Mouse (Mus musculus): ENCODE measurements around the gene Frmpd4. TPM values are rescaled to one million over a fixed set of nuclear protein-coding genes. Genes with fewer than 3 reads are reported as not detected.

Frmpd4 gene
- total RNA-seq, 2 experiments from 2014 or later, result 0.05 TPM

DNA sequence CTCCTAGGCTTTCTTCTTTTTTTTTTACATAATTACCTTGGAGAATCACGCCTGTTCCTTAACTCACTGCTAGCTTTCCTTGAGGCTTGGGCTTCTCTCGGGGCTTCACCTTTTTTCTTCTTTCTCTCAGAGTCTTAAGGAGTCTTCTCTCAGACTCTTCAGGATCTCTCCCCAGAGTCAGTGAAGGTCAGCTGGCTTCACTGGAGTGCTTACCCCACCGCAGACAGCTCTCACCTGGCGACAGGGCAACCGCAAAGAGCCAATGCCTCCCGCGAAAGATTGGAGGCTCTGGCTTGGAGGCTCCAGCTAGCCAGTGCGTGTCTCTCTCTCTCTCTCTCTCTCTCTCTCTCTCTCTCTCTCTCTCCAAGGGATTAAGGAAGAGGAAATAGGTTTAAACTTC, 453.0 kb downstream of the Frmpd4 start:
- no peak for DNase-seq

DNA sequence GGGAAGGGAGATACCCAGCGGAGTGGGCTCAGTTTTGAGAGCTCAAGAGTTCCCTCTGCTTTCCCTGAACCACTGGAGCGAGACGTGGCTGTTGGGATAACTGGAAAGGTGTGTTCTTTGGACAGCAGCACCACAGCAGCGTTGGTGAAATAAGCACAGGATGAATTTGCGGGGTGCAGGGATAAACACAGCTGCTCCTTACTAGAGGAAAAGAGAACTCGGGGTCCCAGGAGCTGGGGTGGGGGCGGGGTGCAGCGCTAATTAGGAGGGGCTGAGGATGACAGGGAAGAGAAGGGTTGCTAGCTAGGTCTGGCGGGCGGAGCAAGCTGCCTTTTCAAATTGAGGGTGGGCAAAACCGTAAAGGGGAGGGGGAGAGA, 453.5 kb downstream of the Frmpd4 start:
- DNase-seq, result no peak

DNA sequence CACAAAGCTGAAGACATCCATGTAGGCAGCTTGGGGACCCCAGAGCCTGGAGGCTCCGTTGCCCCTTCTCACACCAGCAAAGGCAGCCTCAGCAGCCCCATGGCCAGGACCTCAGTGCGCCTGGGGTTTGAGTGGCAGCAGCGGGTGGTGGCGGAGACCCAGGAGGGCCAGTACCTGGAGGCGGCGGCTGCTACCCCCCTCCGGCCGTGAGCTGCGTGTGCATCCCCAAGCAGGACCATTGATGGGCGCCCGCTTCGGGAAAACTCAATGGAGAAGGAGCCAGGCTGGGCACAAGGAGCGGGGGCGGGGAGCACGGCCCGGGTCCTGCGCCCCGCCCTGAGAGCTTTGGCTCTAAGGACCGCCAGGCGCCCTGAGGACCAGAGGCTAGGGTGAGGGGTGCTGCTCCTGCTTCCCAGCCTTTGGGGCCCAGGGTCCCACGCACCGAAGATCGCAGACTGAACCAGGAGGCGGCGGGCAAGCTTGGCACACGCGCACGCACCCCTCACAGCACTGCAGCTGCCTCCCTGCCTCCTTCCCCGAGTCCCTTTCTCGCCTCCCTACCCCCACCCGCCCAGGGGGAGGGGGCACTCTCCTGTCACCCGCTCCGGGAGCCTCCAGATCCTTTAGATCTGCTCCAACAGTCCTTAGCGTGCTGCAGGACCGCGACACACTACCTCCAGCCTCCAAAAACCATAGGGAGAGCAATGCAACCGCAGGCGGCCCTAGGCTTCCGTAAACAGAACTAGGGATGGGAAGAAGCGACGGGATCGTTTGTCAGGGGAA, 454.0 kb downstream of the Frmpd4 start:
- DNase-seq, result no peak

DNA sequence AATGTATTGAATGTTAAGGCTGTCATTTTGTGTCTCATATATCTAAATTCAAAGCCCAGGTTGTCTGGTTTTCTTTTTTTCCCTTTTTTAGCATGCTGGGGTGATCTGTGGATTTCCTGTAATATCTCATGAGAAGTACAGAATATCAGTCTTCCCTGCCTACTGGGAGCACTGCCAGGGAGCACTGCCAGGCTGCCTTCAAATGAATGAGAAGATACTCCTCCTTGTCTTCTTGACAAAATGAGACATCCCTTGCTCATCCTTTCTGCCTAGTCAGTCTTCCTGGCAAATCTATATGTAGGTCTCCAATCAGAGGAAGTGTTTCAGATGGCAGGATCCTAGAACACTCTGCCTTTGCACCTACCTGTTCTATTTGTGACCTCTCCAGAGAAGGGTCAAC, 535.4 kb downstream of the Frmpd4 start:
- no peak for DNase-seq

DNA sequence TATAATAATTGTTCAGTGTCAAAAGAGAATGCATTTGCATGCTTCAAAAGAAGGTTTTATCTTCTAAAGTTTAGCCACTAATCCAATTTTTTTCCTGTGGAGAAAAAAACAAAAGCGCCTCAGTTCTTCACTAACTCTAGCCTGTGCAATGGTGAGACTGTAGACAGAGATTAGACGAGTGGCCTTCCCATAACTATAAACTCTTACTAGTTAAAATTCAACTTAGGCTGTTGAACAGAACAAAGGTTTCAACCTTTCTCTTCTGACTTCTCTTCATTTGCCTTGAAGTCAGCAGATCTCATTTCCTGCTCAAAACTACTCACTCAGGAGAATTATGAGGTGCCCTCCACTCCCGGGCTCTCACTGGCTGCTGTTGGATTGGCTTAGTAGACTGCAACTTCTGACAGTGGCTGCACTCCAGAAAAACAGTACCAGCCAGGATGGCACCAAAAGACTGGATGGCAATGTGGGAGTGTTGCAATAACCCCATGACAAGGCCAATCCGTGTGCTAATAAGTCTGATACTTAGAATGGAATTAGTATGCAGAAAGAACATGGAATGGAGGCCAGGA, 556.4 kb downstream of the Frmpd4 start:
- DNase-seq, result no peak

DNA sequence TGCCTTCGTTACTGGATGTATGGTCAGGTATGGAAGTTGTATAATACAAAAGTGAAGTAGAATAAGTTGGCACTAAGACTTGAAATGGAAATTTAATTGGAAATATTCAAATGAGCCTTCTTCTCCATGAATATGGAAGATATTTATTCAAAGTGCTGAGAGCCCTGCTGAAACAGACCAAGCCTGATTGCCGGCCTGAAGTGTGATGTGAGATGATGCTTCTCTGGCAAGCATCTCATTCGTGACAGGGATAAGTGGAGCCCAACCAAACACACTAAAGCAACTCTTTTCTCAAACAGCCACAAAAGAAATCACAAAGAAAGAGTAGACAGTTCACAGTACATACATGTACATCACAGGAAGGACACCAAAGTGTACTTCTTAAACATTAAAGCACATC, 559.2 kb downstream of the Frmpd4 start:
- DNase-seq, result no peak

DNA sequence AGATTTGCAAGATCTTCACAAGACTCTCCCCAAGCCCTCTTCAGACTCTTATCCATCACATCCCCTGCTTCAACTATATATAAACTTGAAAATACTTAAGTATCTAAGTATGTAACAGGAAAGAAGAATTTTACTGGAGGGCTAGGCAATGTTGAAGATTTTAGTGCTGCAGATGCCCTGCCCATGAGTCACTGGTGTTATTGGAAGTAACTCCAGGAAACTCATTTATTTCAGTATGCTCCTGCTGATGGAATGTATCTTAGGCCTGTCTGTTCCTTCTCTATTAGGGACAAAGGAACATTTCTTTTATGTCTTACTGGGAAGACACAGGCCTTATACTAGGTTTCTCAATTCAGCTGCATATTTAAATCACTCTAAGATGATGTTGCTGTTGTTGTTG, 592.2 kb downstream of the Frmpd4 start:
- no peak for DNase-seq

DNA sequence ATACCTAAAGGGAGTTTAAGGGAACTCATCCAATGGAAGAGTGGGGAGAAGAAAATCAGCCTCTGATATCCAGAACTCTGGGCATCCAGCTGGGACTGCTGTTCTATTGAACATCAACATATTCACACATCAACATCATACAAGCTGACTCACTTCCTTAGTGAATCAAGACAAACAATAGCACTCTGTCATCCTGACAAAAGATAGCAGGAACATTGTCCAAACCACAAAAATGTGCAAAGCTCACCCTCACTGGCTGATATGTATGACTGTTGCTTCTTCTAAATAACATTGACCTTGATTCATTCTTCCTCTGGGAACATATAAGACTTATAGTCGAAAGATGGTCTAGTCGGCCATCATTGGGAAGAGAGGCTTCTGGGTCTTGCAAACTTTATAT, 625.8 kb downstream of the Frmpd4 start:
- no peak for DNase-seq

DNA sequence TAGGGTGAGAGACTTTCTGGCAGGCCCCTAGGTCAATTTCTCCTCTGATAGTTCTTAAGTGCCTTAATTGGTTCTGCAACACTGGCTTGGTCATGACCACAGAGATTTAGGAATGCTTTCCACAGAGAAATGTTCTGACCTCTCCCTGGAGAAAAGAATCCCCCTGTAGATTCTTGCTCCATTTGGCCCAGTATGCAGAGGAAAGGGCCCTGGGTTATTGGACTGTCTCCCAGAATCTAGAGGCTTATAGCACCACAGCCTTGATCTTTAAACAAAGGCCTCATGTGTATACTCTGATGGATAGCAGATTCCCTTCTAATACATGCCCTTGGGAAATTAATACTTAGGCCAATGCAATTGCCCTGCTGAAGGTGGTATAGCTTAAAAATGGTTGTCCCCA, 667.5 kb downstream of the Frmpd4 start:
- DNase-seq, result no peak

DNA sequence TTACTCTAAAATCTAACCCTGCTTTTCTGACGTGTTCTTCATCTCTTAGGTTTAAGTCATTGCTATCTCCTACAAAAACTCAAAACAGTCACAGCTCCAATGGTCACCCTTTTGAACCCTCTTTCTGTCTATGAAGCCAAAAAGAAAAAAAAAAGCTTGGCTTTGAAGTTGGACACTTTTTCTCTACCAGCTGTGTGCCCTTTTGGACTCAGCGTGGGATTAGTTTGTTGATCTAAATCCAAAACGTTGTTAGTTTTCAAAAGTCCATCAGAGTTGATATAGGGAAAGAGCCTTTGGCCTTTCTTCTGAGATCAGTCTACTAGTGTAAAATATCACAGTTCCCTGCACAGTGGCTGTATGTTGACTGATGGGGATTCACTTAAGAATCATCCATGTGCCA, 676.0 kb downstream of the Frmpd4 start:
- DNase-seq, result no peak

DNA sequence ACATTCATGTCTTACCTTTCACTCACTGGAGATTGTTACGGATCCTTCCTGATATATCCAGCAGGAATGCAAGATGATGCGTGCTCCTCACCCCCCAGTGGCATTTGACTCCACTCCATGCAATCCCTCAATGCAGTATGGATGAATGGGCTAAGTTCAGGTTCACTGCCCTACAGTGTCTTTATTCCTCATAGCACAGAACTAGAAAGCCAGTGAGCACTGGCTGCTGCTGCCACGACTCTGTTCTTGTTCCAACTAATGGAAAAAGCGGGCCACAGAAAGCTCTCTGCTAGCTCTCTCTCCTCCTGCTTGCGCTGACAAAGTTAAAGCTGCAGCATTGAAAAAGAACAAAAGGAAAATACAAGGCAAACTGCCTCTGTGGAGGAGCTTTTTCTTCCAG, 722.2 kb downstream of the Frmpd4 start:
- no peak for DNase-seq

DNA sequence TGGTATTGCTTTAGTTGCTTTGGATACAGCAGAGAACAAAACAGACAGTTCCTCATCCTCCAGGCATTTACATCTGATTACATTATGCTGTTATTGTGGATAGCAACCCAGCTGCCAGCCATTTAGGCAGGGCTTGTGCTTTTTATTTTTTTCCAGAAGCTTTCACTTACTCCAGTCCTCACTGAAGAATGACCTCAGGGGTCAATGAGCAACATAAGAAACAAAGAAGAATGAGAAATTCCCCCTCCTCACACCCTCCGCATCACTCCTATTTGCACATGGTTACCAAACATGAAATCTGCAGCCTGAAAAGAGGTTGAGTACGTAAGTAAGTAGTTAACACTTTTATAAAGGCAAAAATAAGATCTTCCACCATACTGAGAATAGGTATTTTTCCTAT, 744.5 kb downstream of the Frmpd4 start:
- no peak for DNase-seq

DNA sequence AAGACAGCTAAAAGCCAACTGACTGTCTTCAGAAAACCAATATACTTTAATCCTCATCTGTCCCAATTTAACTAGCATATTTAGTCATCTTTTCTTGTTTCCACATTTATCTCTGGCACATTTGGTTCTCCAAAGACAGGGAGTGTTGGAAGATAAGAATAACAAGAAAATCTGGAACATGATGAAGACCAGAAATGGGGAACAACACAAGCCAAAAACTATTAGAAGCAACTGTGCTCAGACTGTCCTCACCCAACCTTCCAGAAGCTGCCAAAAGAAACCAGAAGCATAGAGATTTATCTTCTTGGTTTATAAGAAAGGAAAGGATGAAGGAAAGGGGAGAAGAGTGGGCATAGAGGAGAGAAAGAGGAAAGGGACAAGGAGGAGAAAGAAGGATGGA, 748.6 kb downstream of the Frmpd4 start:
- DNase-seq, result no peak

DNA sequence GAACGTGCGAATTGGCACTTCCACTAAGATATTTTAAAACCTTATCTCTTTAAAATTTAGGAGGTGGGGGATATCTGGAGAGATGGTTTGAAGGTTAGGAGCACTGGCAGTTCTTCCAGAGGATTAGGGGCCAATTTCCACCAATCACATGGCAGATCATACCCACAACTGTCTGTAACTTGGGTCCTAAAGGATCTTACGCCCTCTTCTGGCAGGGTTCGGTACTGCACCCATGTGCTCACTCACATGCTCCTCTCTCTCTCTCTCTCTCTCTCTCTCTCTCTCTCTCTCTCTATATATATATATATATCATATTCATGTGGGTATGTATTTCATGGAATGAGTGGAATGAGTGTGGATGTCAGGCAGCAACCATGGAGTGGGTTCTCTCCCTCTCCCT, 759.7 kb downstream of the Frmpd4 start:
- DNase-seq, result no peak

DNA sequence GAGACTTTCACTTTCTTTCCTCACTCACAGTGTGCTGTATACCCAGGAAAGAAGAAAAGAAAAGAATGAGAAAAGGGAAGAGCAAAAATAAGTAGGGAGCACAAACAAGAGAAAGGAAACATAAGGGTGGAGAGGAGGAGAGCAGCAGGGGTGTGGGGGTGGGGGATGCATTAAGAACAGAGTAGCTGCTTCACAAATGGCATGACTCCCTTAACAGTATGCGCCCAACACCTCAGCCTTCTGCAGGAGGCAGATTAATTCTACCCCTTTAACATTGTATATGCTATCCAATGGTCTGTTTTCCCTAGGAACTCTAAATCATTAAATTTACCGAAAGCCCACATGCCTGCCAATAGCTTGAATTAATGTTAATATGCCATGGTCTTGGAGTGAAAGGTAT, 766.9 kb downstream of the Frmpd4 start:
- no peak for DNase-seq

DNA sequence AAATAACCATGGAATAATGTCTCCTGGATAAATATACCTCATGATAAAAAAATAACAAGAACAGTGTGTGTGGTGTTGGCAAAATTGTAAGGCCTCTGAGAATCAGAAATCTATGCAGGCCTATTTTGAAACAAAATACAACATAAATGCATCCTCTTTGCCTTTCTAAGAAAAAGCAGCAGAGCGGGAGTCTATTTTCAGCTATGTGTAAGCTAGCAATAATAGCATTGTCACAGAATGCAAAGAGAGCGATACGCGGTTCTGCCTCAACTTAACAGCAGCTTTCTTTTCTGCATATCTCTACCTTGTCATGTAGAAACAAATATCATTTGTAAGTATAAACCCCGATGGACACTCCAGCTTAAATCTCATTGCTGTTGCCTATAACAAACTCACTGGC, 768.5 kb downstream of the Frmpd4 start:
- DNase-seq, result no peak

DNA sequence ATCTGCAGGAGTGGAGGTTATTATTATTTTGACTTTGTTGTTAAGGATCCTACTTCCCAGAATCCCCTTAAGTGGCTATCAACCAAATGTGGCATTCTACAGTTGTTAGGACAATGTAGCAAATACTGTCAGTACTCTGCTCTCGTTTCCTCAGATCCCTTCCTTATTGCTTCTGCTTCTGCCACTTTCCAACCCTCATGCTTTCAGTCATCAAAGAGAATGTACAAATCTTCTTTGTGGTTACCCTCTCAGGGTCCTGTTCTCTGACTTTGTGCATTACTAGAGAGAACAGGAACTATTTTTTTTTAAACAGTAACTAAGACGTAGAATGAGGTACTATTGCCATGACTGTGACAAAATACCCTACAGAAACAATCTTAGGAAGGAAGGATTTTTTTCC, 788.3 kb downstream of the Frmpd4 start:
- no peak for DNase-seq

DNA sequence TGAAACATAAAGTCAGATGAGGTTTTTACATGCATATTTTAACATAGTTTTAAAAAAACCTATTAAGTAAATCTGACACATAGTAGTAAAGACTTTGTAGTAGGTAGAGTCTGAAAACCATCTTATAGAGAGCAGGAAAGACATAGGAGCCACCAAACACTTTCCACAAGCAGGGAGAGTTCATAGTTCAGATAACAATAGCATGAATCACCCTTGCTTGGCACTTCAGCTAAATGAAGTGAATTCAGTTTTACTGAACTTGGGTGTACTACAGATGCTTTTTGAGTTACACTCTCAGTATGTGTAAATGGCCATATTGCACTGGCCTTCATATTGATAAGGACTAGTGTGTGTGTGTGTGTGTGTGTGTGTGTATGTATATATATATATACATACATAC, 793.5 kb downstream of the Frmpd4 start:
- DNase-seq, result no peak

DNA sequence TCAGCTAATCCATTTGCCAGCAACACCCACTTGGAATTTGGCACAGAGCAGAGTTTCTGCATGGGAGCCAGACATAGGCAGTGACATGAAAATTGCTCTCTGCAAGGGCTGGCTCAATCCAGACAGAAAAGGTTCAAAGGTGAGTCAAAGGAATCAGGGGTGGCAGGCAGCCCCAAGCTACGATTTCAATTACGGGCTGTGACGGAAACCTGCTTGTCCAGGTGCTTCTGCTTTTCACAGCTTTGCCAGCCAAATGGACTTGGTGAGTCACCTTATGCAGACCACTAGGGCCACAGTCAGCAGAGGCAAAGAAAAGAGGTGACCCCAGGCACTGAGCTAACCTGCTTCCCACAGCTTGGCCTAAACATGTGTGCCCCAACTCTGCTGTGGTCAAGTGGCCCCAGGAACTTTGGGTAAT, 857.5 kb downstream of the Frmpd4 start:
- DNase-seq, result no peak

DNA sequence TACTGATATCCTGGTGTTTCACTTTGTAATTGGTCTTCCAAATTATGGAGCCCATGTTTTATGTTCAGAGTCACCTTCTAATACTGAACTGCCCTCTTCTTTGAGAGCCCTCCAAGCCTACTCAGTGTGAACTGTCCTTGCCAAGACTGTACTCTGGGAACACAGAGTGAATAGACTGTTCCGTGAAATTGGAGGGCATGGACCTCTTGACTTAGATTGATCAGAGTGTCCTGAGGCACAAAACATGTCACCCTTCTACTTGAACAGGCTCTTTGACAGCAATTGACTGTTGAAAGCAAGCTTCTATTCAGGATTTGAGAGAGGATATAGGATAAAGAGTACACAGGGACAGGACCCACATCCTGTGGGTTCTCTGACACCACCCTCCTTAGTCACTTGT, 857.9 kb downstream of the Frmpd4 start:
- DNase-seq, result no peak

DNA sequence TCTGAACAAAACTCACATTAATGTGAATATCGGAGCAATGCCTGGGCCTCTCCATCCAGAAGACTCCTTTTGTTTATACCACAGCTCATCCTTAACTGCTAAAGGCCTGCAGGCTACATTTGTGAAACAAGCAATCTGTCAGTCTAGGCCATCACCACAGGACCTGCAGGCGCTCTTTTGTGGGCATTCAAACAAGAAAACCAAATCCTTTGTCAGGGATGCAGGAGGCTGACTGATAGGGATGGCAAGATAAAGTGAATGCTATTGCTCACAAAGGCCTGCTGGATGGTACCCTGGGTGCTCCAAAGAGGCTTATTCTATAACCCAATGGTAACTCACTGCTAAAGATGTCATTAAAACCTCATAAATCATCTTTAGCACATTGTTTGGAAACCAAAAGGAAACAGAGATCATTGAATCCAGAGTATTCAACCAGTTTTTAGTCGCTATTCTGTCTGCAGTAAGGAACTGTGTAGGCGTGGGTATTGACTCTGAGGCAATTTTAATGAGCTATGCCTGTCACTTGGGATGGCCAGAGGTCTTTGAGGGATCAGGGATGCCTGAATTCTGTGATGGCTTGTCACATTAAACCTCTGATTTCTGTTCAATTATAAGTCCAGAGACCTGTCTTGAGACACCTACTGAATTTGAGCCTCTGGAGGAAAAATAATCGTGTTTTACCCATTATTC, 922.1 kb downstream of the Frmpd4 start:
- DNase-seq, result no peak

DNA sequence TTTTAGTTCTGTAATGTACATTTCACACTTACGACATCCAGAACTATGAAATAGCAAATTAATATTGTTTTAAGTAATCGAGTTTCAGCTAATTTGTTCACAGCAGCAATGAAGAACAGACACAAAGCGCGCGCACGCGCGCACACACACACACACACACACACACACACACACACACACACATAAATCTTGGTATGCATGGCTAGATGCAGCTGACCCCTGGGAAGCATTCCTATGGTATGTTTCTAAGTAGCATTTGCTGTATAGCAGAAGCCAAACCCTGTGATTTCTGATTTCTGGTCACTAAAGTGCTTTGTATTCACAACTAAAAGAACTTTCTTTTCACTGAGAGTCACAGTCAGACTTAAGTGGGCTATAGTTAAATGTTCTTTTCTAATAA, 922.8 kb downstream of the Frmpd4 start:
- DNase-seq, result no peak

DNA sequence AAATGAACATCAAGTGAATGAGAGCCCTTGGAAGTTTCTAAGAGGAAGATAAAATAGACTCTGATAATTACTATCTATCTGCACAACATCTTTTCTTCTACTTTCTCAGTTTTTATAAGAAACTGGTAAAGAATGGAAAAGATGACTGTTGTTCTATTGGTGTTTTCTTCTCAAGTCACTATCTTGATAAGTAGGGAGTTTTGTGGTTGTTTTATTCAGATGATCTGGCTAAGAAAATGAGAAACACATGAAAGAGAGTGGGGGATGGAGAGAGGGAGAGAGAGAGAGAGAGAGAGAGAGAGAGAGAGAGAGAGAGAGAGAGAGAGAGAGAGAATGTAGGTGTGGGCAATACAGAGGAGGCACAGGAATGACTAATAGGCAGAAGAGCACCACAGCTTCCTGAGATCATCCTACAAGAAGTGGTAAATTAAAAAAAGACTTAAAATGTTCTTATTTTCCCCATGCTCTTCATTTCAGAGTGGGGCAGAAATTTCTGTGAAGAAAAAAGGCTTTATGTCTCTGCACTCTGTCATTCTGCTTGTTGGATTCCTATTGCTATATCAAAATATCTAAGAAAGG, 979.3 kb downstream of the Frmpd4 start:
- DNase-seq, result no peak

DNA sequence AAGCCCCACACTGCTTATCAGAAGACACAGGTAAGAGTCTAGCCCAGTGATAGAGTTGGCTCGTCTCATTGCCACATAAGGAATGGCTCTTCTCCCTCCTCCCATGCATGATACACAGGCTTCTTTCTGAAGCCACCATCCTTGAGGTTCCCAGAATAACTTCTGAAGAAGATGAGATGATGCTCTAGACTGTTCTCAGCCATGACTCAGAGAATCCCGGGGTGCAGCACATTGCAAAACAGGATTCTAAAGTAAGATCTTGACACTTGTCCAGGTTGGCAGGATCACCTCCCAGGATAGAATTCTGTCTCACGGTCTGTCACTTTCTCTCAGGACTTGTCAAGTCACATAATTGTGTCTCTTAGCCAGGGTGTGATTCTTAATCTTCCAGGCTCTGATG, 1024.2 kb downstream of the Frmpd4 start:
- DNase-seq, result no peak
